Mouse (Mus musculus): ENCODE results near the gene Gpc6. TPM values are rescaled to one million over a fixed set of nuclear protein-coding genes. Genes with fewer than 3 reads are reported as not detected.
A peak's percentile ranks its signal among the peaks of the same experiment; 100 is the strongest.

The Gpc6 gene
- 26.1 and 30.5 TPM in 2 replicates for polyA plus RNA-seq (2012; rRNA removed)
- 39.5 and 48.5 TPM in 2 replicates for polyA plus RNA-seq (2014; fragmentation: Nextera tagmentation; extraction: Ambion mirVana)

GRCm38 (mm10) chr14:116924876-116925601 lies at the start of gene Gpc6:
Gpc6 (plus strand) TSS chr14:116925315.
- Histone ChIP-seq H3K27ac (replicated peaks; ENCODE audit: low read depth, low read length) (peak within 1 kb of the TSS; percentile 97), H3K27me3 (ENCODE audit: control insufficient read depth, insufficient read depth, low read length) (no peaks in the 10 kb centered on the region), H3K9me3 (ENCODE audit: control insufficient read depth, low read length) (no peaks in the 10 kb centered on the region), H3K9ac (ENCODE audit: low read depth, low read length, severe bottlenecking) (peak within 1 kb of the TSS; percentile 91), H3K4me3 (replicated peaks; ENCODE audit: low read length) (peak within 1 kb of the TSS; percentile 76), H3K36me3 (ENCODE audit: control insufficient read depth, insufficient read depth, low read length) (no peaks in the 10 kb centered on the region), H3K4me2 (replicated peaks; ENCODE audit: low read depth, low read length, severe bottlenecking) (peak within 1 kb of the TSS; percentile 66), H3K4me1 (ENCODE audit: control insufficient read depth, insufficient read depth, low read length) (no peaks in the 10 kb centered on the region)
- ATAC-seq (ENCODE audit: low FRiP score, low read depth) (peak; percentile 79), DNase-seq (ENCODE audit: low spot score) (peak; percentile 94)
- under 1% methylated on average over 38 of the region's 38 CpGs for WGBS
- TF ChIP-seq POLR2A (IDR thresholded peaks at IDR 0.05; ENCODE audit: borderline replicate concordance, extremely low read depth, insufficient read depth, insufficient read length): no peak

GRCm38 (mm10) chr14:116882480-116883044 lies 42.6 kb upstream of the Gpc6 start:
- H3K4me2 ChIP-seq (replicated peaks; ENCODE audit: low read depth, low read length, severe bottlenecking): no peak overlapping the region
- TF ChIP-seq POLR2A (IDR thresholded peaks at IDR 0.05; ENCODE audit: borderline replicate concordance, extremely low read depth, insufficient read depth, insufficient read length): no peak
- H3K4me3 ChIP-seq (replicated peaks; ENCODE audit: low read length): no peak overlapping the region
- no peaks in the 10 kb centered on the region for H3K36me3 ChIP-seq (ENCODE audit: control insufficient read depth, insufficient read depth, low read length)
- no peak overlapping the region for H3K27ac ChIP-seq (replicated peaks; ENCODE audit: low read depth, low read length)
- 72% methylated on average over 7 of the region's 7 CpGs for WGBS
- no peak for ATAC-seq (ENCODE audit: low FRiP score, low read depth)
- no peak overlapping the region for H3K9ac ChIP-seq (ENCODE audit: low read depth, low read length, severe bottlenecking)
- no peak for DNase-seq (ENCODE audit: low spot score)
- no peaks in the 10 kb centered on the region for H3K9me3 ChIP-seq (ENCODE audit: control insufficient read depth, low read length)
- no peaks in the 10 kb centered on the region for H3K4me1 ChIP-seq (ENCODE audit: control insufficient read depth, insufficient read depth, low read length)
- H3K27me3 ChIP-seq (ENCODE audit: control insufficient read depth, insufficient read depth, low read length): no peaks in the 10 kb centered on the region

GRCm38 (mm10) chr14:116894316-116894715 lies 30.8 kb upstream of the Gpc6 start:
- Histone ChIP-seq H3K36me3 (ENCODE audit: control insufficient read depth, insufficient read depth, low read length) (no peaks in the 10 kb centered on the region), H3K4me2 (replicated peaks; ENCODE audit: low read depth, low read length, severe bottlenecking) (no peak overlapping the region), H3K9ac (ENCODE audit: low read depth, low read length, severe bottlenecking) (no peak overlapping the region), H3K27me3 (ENCODE audit: control insufficient read depth, insufficient read depth, low read length) (no peaks in the 10 kb centered on the region), H3K27ac (replicated peaks; ENCODE audit: low read depth, low read length) (no peak overlapping the region), H3K9me3 (ENCODE audit: control insufficient read depth, low read length) (no peaks in the 10 kb centered on the region), H3K4me1 (ENCODE audit: control insufficient read depth, insufficient read depth, low read length) (no peaks in the 10 kb centered on the region), H3K4me3 (replicated peaks; ENCODE audit: low read length) (no peak overlapping the region)
- ATAC-seq (ENCODE audit: low FRiP score, low read depth) (no peak), DNase-seq (ENCODE audit: low spot score) (no peak)
- WGBS: 27% methylated on average over 3 of the region's 3 CpGs
- TF ChIP-seq POLR2A (IDR thresholded peaks at IDR 0.05; ENCODE audit: borderline replicate concordance, extremely low read depth, insufficient read depth, insufficient read length): no peak

GRCm38 (mm10) chr14:116897971-116898370 lies 27.1 kb upstream of the Gpc6 start:
- no peak for TF ChIP-seq POLR2A (IDR thresholded peaks at IDR 0.05; ENCODE audit: borderline replicate concordance, extremely low read depth, insufficient read depth, insufficient read length)
- H3K4me1 ChIP-seq (ENCODE audit: control insufficient read depth, insufficient read depth, low read length): no peaks in the 10 kb centered on the region
- H3K27me3 ChIP-seq (ENCODE audit: control insufficient read depth, insufficient read depth, low read length): no peaks in the 10 kb centered on the region
- no peaks in the 10 kb centered on the region for H3K36me3 ChIP-seq (ENCODE audit: control insufficient read depth, insufficient read depth, low read length)
- no peaks in the 10 kb centered on the region for H3K9me3 ChIP-seq (ENCODE audit: control insufficient read depth, low read length)
- no peak overlapping the region for H3K4me2 ChIP-seq (replicated peaks; ENCODE audit: low read depth, low read length, severe bottlenecking)
- DNase-seq (ENCODE audit: low spot score) (no peak), ATAC-seq (ENCODE audit: low FRiP score, low read depth) (no peak)
- WGBS: 50% methylated on average over 1 of the region's 1 CpGs
- no peak overlapping the region for H3K9ac ChIP-seq (ENCODE audit: low read depth, low read length, severe bottlenecking)
- no peak overlapping the region for H3K27ac ChIP-seq (replicated peaks; ENCODE audit: low read depth, low read length)
- no peak overlapping the region for H3K4me3 ChIP-seq (replicated peaks; ENCODE audit: low read length)

GRCm38 (mm10) chr14:116911768-116912167 lies 13.3 kb upstream of the Gpc6 start:
- DNase-seq (ENCODE audit: low spot score) (no peak), ATAC-seq (ENCODE audit: low FRiP score, low read depth) (no peak)
- TF ChIP-seq POLR2A (IDR thresholded peaks at IDR 0.05; ENCODE audit: borderline replicate concordance, extremely low read depth, insufficient read depth, insufficient read length): no peak
- Histone ChIP-seq H3K36me3 (ENCODE audit: control insufficient read depth, insufficient read depth, low read length) (no peaks in the 10 kb centered on the region), H3K27me3 (ENCODE audit: control insufficient read depth, insufficient read depth, low read length) (no peaks in the 10 kb centered on the region), H3K27ac (replicated peaks; ENCODE audit: low read depth, low read length) (no peak overlapping the region), H3K9me3 (ENCODE audit: control insufficient read depth, low read length) (no peaks in the 10 kb centered on the region), H3K4me2 (replicated peaks; ENCODE audit: low read depth, low read length, severe bottlenecking) (no peak overlapping the region), H3K4me1 (ENCODE audit: control insufficient read depth, insufficient read depth, low read length) (peaks cover 2% of the 10 kb centered on the region), H3K9ac (ENCODE audit: low read depth, low read length, severe bottlenecking) (no peak overlapping the region), H3K4me3 (replicated peaks; ENCODE audit: low read length) (no peak overlapping the region)
- 88% methylated on average over 1 of the region's 1 CpGs for WGBS

Measured in limb, embryonic 14.5 days (tissue).